Comparison of ENCODE assay signal across 32 mouse cellular contexts in the genomic region with DNA sequence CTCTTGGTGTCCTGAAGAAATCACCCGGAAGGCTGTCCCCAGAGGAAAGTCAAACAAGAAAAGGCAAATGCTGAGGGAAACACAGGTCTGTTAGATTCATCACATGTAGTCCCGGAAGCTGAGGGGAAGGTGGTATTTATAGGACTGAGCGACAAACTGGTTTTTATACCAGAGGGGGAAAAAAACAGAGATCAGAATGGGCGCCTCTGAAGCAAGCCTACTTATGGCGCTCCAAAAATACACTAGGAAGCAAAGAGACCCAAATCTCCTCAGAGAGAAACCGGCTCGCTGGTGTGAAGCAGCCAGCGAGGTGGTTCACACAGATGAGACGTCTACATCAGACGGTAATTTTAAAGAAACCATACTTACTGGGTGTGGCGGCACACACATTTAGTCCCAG. TPM values are rescaled to one million over a fixed set of nuclear protein-coding genes. Genes with fewer than 3 reads are reported as not detected.
DNase-seq lines count a peak whose midpoint lies in the region; ATAC-seq and TF ChIP-seq lines count a peak whose summit lies in the region.
"Had no signal": no experiment of that assay in that cellular context is flagged by ENCODE, and none has a peak within 500 bp of the region (broad histone marks: within the 10 kb centered on the region; RNA-seq: fewer than 3 reads in every experiment).

No protein-coding gene starts in this region.

- no peaks in the 10 kb centered on the region for H3K4me1 ChIP-seq in forebrain, postnatal 0 days (ENCODE audit: insufficient read depth)
- no peaks in the 10 kb centered on the region for H3K4me1 ChIP-seq in forebrain, embryonic 16.5 days (replicated peaks; ENCODE audit: control insufficient read depth, insufficient read depth, low read length)
- H3K4me1 ChIP-seq in hindbrain, postnatal 0 days (ENCODE audit: insufficient read depth, low read length): no peaks in the 10 kb centered on the region
- H3K4me1 ChIP-seq: embryonic facial prominence, embryonic 13.5 days; forebrain, embryonic 10.5 days; forebrain, embryonic 15.5 days; heart, embryonic 13.5 days; limb, embryonic 10.5 days; limb, embryonic 15.5 days; liver, embryonic 13.5 days; stomach, embryonic 15.5 days had no signal

- ATAC-seq in forebrain, postnatal 0 days: no peak
- ATAC-seq in forebrain, embryonic 16.5 days: no peak
- no peak for ATAC-seq in hindbrain, postnatal 0 days
- ATAC-seq: activated CD4-positive, CD25-positive, alpha-beta regulatory T cell, adult 4 months; forebrain, embryonic 15.5 days; inflammation-experienced regulatory T-cells, adult 6 months; lung, postnatal 0 days had no signal

- no peak overlapping the region for H3K4me3 ChIP-seq in forebrain, postnatal 0 days (ENCODE audit: low read depth, low read length)
- no peak overlapping the region for H3K4me3 ChIP-seq in forebrain, embryonic 16.5 days (replicated peaks; ENCODE audit: low read length)
- H3K4me3 ChIP-seq in left cerebral cortex, adult 2 months: no peak overlapping the region
- no peak overlapping the region for H3K4me3 ChIP-seq in hindbrain, postnatal 0 days (ENCODE audit: low read length)
- H3K4me3 ChIP-seq: embryonic facial prominence, embryonic 13.5 days; forebrain, embryonic 10.5 days; forebrain, embryonic 15.5 days; heart, embryonic 13.5 days; limb, embryonic 10.5 days; limb, embryonic 15.5 days; liver, embryonic 13.5 days; stomach, embryonic 15.5 days had no signal

- no peaks in the 10 kb centered on the region for H3K36me3 ChIP-seq in forebrain, postnatal 0 days (ENCODE audit: insufficient read depth)
- H3K36me3 ChIP-seq in forebrain, embryonic 16.5 days (ENCODE audit: control insufficient read depth, insufficient read depth): no peaks in the 10 kb centered on the region
- H3K36me3 ChIP-seq in hindbrain, postnatal 0 days (ENCODE audit: insufficient read depth, low read length): no peaks in the 10 kb centered on the region
- H3K36me3 ChIP-seq: embryonic facial prominence, embryonic 13.5 days; forebrain, embryonic 10.5 days; forebrain, embryonic 15.5 days; heart, embryonic 13.5 days; limb, embryonic 10.5 days; limb, embryonic 15.5 days; liver, embryonic 13.5 days; stomach, embryonic 15.5 days had no signal

- no peak for TF ChIP-seq CTCF in forebrain, postnatal 0 days (IDR thresholded peaks at IDR 0.05; ENCODE audit: low read depth)
- no peak for TF ChIP-seq CTCF in left cerebral cortex, adult 2 months (IDR thresholded peaks at IDR 0.05)
- TF ChIP-seq CTCF in hindbrain, postnatal 0 days (IDR thresholded peaks at IDR 0.05; ENCODE audit: low read depth): no peak

- intact Hi-C loops in left cerebral cortex, adult 2 months (cut with DNase I): loop anchor here (5.0 kb wide), 1 partner anchor 124 kb away; no protein-coding TSS in a partner anchor

- no peaks in the 10 kb centered on the region for H3K9me3 ChIP-seq in forebrain, postnatal 0 days (ENCODE audit: low read length)
- no peaks in the 10 kb centered on the region for H3K9me3 ChIP-seq in forebrain, embryonic 16.5 days (ENCODE audit: control insufficient read depth, low read length)
- no peaks in the 10 kb centered on the region for H3K9me3 ChIP-seq in hindbrain, postnatal 0 days (ENCODE audit: low read length)
- H3K9me3 ChIP-seq: embryonic facial prominence, embryonic 13.5 days; forebrain, embryonic 10.5 days; forebrain, embryonic 15.5 days; heart, embryonic 13.5 days; limb, embryonic 10.5 days; limb, embryonic 15.5 days; liver, embryonic 13.5 days; stomach, embryonic 15.5 days had no signal

- DNase-seq in forebrain, postnatal 0 days: peak; percentile 8
- no peak for DNase-seq in left cerebral cortex, adult 2 months (ENCODE audit: extremely low spot score in 1 of 2, low spot score in 2 of 2)
- DNase-seq in left cerebral cortex, adult 11 months (ENCODE audit: low spot score): no peak
- DNase-seq in brain, adult 2 months (ENCODE audit: low read depth, low spot score): peak; percentile 71
- peak; percentile 23 for DNase-seq in right cerebral cortex, postnatal 25 days
- no peak for DNase-seq in hindbrain, postnatal 0 days (ENCODE audit: low spot score)
- DNase-seq: adrenal gland, adult 8-10 months; cerebellum, adult 11 months; cerebellum, adult 9-10 months; cerebellum, postnatal 36 days; embryo, embryonic 11 days; gastrocnemius, postnatal 36 days; heart, postnatal 10 days; kidney, adult 11 months; kidney, postnatal 25 days; liver, embryonic 13.5 days; lung, adult 18-20 months; midbrain, embryonic 14.5 days; thymus, postnatal 14 days had no signal

- no peak overlapping the region for H3K9ac ChIP-seq in forebrain, postnatal 0 days
- H3K9ac ChIP-seq in forebrain, embryonic 16.5 days (replicated peaks; ENCODE audit: low read depth, low read length): no peak overlapping the region
- H3K9ac ChIP-seq in hindbrain, postnatal 0 days (replicated peaks; ENCODE audit: low read length): no peak overlapping the region
- H3K9ac ChIP-seq: embryonic facial prominence, embryonic 13.5 days; forebrain, embryonic 15.5 days; heart, embryonic 13.5 days; hindbrain, embryonic 14.5 days; limb, embryonic 15.5 days; liver, embryonic 13.5 days; stomach, embryonic 15.5 days had no signal

- no peaks in the 10 kb centered on the region for H3K27me3 ChIP-seq in forebrain, postnatal 0 days (ENCODE audit: insufficient read depth, low read length)
- H3K27me3 ChIP-seq in forebrain, embryonic 16.5 days (replicated peaks; ENCODE audit: control insufficient read depth, insufficient read depth, low read length): no peaks in the 10 kb centered on the region
- H3K27me3 ChIP-seq in hindbrain, postnatal 0 days (ENCODE audit: insufficient read depth, low read length): no peaks in the 10 kb centered on the region
- H3K27me3 ChIP-seq: embryonic facial prominence, embryonic 13.5 days; forebrain, embryonic 15.5 days; heart, embryonic 13.5 days; limb, embryonic 15.5 days; liver, embryonic 13.5 days; stomach, embryonic 15.5 days had no signal

- no peak overlapping the region for H3K4me2 ChIP-seq in forebrain, postnatal 0 days (ENCODE audit: low read depth)
- H3K4me2 ChIP-seq in forebrain, embryonic 16.5 days (ENCODE audit: low read length): no peak overlapping the region
- H3K4me2 ChIP-seq in hindbrain, postnatal 0 days (ENCODE audit: low read depth, low read length): no peak overlapping the region
- H3K4me2 ChIP-seq: embryonic facial prominence, embryonic 13.5 days; forebrain, embryonic 15.5 days; heart, embryonic 13.5 days; hindbrain, embryonic 14.5 days; limb, embryonic 15.5 days; liver, embryonic 13.5 days; stomach, embryonic 15.5 days had no signal

- no peak overlapping the region for H3K27ac ChIP-seq in forebrain, postnatal 0 days (ENCODE audit: low read depth, low read length)
- no peak overlapping the region for H3K27ac ChIP-seq in forebrain, embryonic 16.5 days (ENCODE audit: low read length)
- peak overlapping the region; percentile 77 for H3K27ac ChIP-seq in left cerebral cortex, adult 2 months
- H3K27ac ChIP-seq in hindbrain, postnatal 0 days: no peak overlapping the region
- H3K27ac ChIP-seq: embryonic facial prominence, embryonic 13.5 days; forebrain, embryonic 10.5 days; forebrain, embryonic 15.5 days; heart, embryonic 13.5 days; hindbrain, embryonic 14.5 days; limb, embryonic 10.5 days; limb, embryonic 15.5 days; liver, embryonic 13.5 days; macrophage; stomach, embryonic 15.5 days had no signal

- 83% methylated on average over 11 of the region's 11 CpGs for WGBS in forebrain, postnatal 0 days
- 91% methylated on average over 11 of the region's 11 CpGs for WGBS in forebrain, embryonic 16.5 days
- 83% methylated on average over 11 of the region's 11 CpGs for WGBS in hindbrain, postnatal 0 days

RNA-seq across cellular contexts. Expression of a gene that starts 17.2 kb away (rescaled TPM):
- 13.5 and 20.0 TPM in 2 replicates for total RNA-seq in forebrain, postnatal 0 days (2014; rRNA removed)
- 2.5 and 2.7 TPM in 2 replicates for polyA plus RNA-seq in forebrain, postnatal 0 days (2015; fragmentation: Nextera tagmentation; extraction: Ambion mirVana)
- 9.7 and 10.2 TPM in 2 replicates for polyA plus RNA-seq in forebrain, embryonic 16.5 days (2015; fragmentation: Nextera tagmentation; extraction: Ambion mirVana)
- 10 to 100 TPM; 18.8 to 31.9 TPM for total RNA-seq in left cerebral cortex, adult 2 months (2021)
- total RNA-seq in hindbrain, postnatal 0 days (2014; rRNA removed): 22.8 and 29.7 TPM in 2 replicates
- 2.2 and 2.5 TPM in 2 replicates for polyA plus RNA-seq in hindbrain, postnatal 0 days (2015; fragmentation: Nextera tagmentation; extraction: Ambion mirVana)

RNA-seq across cellular contexts. Expression of a gene that starts 46.8 kb away (rescaled TPM):
- total RNA-seq in forebrain, postnatal 0 days (2014; rRNA removed): 0.54 and 0.86 TPM in 2 replicates
- polyA plus RNA-seq in forebrain, postnatal 0 days (2015; fragmentation: Nextera tagmentation; extraction: Ambion mirVana): 0.26 and 0.47 TPM in 2 replicates
- polyA plus RNA-seq in forebrain, embryonic 16.5 days (2015; fragmentation: Nextera tagmentation; extraction: Ambion mirVana): 0.48 and 1.1 TPM in 2 replicates
- 1 to 10 TPM; 1.1 to 1.3 TPM for total RNA-seq in left cerebral cortex, adult 2 months (2021)
- total RNA-seq in hindbrain, postnatal 0 days (2014; rRNA removed): 0.47 and 0.50 TPM in 2 replicates
- 0.54 and 0.65 TPM in 2 replicates for polyA plus RNA-seq in hindbrain, postnatal 0 days (2015; fragmentation: Nextera tagmentation; extraction: Ambion mirVana)

RNA-seq across cellular contexts. Expression of a gene that starts 50.1 kb away (rescaled TPM):
- 19.5 and 24.8 TPM in 2 replicates for total RNA-seq in forebrain, postnatal 0 days (2014; rRNA removed)
- 23.5 and 24.5 TPM in 2 replicates for polyA plus RNA-seq in forebrain, postnatal 0 days (2015; fragmentation: Nextera tagmentation; extraction: Ambion mirVana)
- polyA plus RNA-seq in forebrain, embryonic 16.5 days (2015; fragmentation: Nextera tagmentation; extraction: Ambion mirVana): 30.1 and 34.3 TPM in 2 replicates
- 10 to 100 TPM; 32.0 to 33.2 TPM for total RNA-seq in left cerebral cortex, adult 2 months (2021)
- 13.3 and 18.4 TPM in 2 replicates for total RNA-seq in hindbrain, postnatal 0 days (2014; rRNA removed)
- polyA plus RNA-seq in hindbrain, postnatal 0 days (2015; fragmentation: Nextera tagmentation; extraction: Ambion mirVana): 23.6 and 24.7 TPM in 2 replicates

Comparison
In these comparisons a context has a peak if more than half of its experiments do, and no peak if none do; other contexts are left out.
1. DNase-seq: peak in forebrain, postnatal 0 days (single experiment), brain, adult 2 months (single experiment) and right cerebral cortex, postnatal 25 days (single experiment); none in left cerebral cortex, adult 2 months (0 of 2), left cerebral cortex, adult 11 months (single experiment) and hindbrain, postnatal 0 days (single experiment).